Mouse (Mus musculus): ENCODE data around the gene Minpp1.
"Not testable (repeated sequence)": the region's sequence is repeated elsewhere in the genome, so short reads cannot be mapped to it uniquely, and the experiment has no call there.

Minpp1 gene

DNA sequence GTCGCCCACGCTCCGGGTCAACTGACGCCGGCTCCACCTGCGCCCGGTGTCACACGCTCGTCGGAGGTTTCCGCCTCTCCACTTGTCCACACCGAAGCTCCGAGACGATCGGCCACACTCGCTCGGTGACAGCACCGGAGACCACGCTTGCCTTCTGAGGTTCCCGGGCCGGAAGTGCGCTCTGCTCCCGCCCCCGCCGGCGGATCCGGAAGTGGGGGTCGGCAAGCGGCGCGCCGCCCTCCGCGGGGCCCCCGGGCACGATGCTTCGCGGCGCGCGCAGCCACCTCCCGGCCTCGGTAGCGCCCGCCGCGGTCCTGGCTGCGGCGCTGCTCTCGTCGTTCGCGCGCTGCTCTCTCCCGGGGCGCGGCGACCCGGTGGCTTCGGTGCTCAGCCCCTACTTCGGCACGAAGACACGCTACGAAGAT lies at the start of gene Minpp1:
Gene Minpp1, plus strand, starts transcription at position 89 of the 425 bp plus-strand sequence.
- in situ Hi-C loops (cut with MboI), result no loop called here

DNA sequence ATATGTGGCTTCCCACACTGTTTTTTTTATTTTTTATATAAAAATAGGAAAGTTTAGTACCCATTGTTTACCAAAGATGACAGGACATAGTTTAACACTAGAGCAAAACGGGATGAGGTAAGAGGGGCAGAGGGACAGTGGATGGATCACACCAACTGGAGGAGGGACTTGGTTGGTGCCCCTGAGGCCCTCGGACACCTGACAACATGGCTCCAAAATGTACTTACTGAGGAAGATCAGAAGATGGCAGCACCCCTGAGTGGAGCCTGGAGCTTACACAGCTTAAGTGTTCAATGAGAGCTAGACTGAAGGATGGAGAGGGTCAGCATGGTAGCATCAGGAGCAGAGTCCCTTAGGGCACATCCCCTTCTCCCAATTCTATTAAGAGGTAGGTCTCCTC lies 46.2 kb upstream of the Minpp1 start:
- in situ Hi-C loops (cut with MboI), result no loop called here

DNA sequence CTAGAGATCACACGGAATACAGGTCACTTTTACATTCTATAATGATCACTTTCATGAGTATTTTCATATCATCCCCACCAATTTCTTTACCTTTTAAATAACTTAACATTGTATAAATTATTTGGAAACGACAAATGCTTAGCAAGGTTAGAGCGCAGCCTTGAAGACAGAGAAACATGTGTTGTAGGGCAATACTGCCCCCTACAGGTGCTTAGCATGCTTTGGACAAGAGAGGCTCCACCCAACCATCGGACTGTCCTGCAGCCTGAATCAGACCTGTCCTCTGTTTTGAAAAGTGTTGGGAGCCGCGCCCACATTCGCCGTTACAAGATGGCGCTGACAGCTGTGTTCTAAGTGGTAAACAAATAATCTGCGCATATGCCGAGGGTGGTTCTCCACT lies 44.0 kb upstream of the Minpp1 start:
- in situ Hi-C loops (cut with MboI), result no loop called here

DNA sequence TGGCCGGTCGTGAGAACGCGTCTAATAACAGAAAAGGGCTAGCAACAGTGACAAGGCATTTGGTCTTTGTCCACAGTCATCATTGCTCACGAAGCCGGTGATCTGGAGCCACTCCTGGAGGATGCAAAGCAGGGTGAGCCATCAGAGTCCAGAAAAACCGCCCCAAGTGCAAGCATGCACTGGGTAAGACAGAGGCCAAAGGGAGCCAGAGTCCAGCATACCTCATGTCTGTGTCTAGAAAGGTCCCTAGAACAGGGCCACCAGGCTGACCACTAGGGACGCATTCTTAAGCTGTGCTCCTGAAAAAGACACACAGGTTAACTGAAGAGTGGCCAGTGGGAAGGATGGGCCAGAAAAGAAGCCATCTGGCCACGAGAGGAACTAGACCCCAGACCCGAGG lies 36.6 kb upstream of the Minpp1 start:
- in situ Hi-C loops (cut with MboI), result no loop called here

DNA sequence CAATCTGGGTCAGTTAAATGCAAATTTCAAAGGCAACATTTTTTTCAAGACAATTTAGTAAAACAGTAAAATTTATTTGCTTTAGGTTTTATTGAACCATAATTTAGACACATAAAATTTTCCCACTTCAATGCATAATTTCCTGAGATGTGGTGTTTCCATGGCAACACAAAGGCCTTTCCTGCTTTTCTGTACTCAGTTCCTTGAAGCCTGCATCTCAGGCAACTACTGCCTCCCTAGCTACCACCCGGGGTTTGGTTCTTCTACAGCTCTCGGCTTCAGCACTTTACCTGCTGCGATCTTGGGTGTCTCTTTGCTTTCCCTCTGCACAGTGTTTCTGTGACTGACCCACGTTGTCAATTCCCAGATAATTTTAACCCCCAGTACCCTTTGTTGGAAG lies 33.3 kb upstream of the Minpp1 start:
- in situ Hi-C loops (cut with MboI), result no loop called here

DNA sequence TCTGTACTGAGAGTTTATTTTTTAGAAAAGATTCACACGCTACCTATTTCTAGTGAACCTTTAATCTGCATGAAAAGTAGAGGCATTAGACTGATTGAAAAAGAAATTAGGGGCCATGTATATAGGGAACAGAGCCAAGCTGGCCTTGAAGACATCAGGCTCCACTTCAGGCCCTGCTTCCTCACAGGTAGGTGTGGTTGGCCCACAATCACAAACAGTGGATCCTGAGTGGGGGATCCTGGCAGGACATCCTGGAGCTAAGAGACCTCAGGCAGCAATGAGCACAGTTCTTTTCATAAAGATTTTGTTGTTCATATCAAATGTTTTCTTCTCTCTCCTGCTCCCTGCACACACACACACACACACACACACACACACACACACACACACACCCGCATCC lies 28.8 kb upstream of the Minpp1 start:
- in situ Hi-C loops (cut with MboI), result no loop called here

DNA sequence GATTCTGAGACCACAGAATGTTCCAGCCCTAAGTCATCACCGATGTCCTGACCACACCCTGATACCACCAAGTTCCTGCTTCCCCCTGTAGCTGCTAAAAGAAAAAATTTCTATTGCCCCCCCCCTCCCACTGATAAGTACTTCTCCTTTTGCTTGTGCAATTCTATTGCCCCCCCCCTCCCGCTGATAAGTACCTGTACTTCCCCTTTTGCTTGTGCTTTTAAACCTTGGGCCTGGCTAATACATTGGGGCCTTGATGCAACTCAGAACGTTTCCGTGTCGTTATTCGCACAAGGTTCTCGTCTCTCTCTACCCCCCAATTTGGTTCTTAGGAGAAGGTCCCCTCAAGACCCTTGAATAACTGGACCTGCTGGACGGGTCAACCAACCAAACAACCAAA lies 27.9 kb upstream of the Minpp1 start:
- in situ Hi-C loops (cut with MboI), result not testable (repeated sequence)

DNA sequence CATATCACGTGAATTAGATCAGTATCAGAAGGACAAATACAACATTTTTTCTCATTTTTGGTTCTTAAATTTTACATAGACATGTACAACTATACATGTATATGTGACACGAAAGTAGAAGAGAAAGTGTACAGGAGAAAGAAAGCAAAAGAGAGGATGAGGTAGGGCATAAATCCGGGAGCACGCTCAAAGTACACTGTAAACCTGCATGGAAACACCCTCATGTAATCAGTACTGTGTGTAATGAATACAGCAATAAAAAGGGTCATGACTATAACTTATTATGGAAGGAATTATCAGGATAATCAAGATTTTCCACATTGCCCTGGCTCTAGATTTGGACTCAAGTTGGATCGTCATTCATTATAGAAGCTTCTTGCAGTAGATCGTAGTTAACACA lies 22.5 kb upstream of the Minpp1 start:
- in situ Hi-C loops (cut with MboI), result no loop called here

DNA sequence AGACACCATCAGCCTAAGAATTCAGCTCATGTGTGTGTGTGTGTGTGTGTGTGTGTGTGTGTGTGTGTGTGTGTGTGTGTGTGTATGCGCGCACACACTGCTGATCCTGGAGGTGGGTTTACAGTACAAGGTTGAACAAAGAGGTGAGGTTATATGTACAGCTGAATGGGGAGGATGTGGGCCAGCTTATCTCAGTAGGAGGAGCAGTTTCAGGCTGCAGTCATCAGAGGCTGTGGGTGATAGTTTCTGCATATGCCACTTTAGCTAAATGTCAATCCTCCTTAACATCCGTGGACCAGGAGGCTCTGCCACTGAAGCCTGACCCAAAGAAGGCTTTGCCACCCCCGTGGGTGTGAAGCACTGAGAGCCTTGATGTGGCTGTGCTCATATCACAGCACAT lies 20.3 kb upstream of the Minpp1 start:
- in situ Hi-C loops (cut with MboI), result no loop called here

DNA sequence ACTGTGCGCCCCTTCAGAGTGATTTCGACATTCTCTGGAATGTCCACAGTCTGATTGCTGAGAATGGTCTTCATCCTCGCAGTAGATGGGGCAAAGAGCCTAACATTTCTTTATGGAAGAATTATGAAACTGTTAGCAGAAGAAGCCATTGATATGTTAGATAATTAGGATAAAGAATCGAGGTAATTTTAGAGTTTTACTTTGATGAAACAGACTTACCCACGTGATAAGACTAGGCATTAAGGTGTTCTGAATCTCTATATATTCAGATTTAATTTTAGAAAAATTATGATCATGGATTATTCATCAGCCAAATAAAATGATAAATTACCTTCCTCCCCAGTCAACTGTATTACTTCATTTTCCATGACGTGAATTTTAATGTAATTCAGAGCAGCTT lies 19.1 kb upstream of the Minpp1 start, which contains the start of gene Rpl9-ps6:
Gene Rpl9-ps6, minus strand, starts transcription at position 101 of the 400 bp plus-strand sequence.
- in situ Hi-C loops (cut with MboI), result no loop called here

DNA sequence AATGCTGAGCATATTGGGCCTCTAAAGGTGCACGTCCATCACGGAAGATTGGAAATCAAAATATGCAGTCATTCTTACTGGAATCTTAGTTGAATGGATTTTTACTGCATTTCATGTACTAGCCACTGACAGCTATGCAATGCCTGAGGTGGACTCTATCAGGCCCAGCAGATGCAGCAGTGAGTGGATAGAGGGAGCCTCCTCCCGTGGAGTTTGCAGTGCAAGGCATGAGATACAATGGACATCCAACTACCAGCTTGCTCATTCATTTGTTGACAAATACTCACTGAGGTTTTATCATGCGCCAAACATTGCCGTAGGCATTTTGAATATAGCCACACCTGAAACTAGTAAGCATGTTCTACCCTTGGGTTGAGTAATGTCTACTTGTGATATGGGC lies 18.2 kb upstream of the Minpp1 start:
- in situ Hi-C loops (cut with MboI), result no loop called here

DNA sequence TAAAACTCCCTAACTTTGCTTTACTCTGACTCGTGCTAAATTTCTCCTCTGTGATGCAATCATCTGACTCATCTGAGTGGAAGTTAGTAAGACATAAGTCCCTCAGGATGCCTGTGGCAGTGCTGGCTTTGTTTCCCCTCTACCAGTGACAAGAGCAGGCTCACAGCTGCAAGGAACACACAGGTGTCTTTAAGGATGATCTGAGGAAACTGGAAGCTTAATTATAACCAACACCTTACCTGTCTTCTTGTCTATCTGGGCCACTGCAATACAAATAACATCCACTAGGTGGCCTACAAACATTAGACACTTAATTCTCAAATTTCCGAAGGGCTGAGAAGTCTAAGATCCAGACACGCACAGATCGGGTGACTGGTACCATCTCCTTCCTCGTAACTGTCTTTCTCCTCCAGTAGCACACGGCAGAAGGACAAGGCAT lies 15.5 kb upstream of the Minpp1 start:
- in situ Hi-C loops (cut with MboI), result no loop called here

DNA sequence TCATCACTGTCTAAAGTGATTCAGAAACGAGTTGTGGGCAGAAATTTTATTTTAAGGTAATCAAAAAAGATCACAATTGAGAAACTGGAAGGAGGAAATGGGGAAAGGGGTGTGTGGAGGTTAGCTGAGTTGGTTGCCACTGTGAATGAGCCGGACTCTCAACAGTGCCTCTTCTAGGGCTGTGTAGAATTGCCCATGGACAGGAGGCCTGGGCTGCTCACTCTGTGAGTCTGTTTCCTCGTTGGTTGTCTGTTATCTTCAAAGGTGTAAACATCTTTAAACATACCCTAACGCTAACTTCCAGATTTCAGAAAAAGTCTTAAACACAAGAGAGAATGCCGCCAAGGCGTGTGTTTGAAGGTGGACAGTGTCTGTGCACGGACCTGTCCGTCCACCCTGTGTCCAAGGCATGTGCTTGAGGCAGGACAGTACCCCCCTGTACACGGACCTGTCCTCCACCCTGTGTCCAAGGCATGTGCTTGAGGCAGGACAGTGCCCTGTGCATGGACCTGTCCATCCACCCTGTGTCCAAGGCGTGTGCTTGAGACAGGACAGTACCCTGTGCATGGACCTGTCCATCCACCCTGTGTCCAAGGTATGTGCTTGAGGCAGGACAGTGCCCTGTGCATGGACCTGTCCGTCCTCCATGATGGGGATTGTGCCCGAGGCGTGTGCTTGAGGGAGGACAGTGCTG lies 14.9 kb upstream of the Minpp1 start:
- in situ Hi-C loops (cut with MboI), result no loop called here

DNA sequence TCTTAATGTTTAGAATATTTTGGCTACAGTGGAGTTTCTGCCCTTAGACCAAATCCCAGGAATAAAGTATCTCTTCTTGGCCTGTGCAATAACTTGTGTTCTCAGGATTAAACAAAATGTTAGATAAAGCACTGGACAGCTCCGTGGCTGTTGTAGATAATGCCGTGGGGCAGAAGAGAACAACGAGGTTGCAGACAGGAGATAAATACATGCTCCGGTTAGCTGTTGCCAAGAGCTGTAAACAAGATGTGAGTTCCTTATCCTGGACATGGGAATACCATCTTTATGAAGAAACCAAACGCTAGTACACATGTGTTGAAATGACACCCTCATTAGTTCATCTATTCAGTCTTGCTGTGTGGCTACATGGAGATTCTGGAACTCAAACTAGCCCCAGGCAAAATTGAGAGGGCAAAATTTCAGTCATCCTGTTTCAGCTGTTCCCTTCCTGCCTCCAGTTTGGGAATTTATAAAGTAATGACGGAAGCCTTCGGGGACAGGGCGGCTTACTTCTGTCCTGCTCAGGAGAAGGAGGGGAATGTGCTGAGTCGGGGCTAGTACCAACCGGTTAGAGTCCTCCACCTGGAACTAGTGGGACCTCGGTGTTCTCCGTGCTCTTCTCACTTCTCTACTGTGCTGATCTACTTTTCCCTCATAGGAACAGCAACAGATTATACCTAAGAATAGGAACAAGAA lies 9.4 kb upstream of the Minpp1 start:
- in situ Hi-C loops (cut with MboI), result no loop called here

DNA sequence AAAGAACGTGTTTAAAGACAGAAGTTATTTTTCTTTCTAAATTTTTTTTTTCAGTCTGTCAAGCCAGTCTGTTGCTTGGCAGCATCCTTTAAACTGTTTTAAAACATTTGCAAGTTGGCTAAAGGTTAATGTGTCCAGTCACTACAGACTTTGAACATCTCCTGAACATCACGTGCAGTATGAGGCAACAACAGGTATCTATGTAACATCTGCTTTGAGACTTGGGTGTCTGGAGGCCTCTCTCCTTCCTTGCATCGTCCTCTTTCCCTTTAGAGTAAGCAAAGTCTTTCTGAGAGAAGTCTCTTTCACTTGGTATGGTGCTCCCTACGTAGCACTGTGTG lies 8.9 kb upstream of the Minpp1 start:
- in situ Hi-C loops (cut with MboI), result no loop called here

DNA sequence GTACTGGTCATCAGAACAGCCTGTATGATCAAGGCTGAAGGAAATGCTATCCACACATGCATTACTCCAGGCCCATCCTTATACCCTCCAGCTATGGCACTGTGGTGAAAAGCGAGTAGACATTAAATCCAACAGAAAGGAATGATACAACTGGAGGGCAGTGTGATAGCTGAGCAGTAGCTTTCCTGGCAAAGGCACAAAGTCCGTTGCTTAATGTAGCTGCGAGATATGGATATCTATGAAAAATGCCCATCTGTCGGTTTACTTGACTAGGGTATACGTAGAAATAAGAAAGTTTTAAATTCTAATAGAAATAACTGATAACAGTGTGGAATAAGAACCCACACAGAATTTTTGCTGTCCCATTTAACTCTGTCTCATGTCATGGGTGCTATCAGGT lies 5.3 kb upstream of the Minpp1 start:
- in situ Hi-C loops (cut with MboI), result no loop called here

DNA sequence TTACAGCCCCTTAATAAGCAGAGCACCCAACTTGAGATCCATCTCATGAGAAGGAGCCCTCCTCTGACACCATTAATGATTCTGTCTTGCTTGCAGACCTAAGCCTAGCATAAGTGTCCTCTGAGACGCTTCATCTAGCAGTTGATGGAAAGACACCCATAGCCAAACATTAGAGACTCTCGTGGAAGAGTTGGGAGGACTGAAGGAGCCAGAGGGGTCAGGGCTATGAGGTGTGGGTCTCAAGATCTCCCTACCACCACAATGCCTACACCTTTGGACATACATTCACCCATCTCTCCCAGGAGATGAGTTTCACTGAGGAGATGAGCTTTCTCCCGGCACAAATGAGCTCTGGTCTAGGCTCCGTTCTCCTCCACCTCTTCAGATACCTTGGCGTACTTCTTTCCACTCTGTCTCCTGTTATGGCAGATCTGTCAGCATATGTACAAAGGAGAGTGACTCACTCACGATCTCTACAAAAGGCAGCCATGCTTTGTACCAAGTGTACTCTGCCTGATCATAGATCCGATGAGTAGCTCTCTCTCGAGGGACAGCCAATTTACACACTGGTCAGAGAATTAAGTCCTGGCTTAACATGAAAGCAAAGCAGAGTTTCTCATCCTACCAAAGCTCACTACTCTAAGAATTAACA lies 4.7 kb upstream of the Minpp1 start:
- in situ Hi-C loops (cut with MboI), result no loop called here

DNA sequence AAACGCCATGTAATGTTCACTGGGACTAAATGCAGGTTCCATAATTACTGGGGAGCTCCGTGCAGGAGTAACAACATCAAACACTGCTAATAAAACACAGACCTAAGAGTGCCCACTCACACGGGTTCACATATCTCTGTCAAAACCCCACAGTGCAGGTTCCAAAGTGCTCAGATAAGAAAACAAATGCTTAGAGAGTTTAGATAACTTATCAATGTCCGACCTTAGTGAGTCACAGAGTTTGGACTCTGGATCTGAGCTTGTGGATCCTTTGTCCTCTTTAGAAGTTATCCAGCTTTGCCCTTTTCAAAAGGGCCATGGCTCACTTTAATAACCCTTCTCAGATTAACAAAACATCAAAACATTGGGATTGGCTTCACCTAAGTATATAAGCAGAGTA lies 4.1 kb upstream of the Minpp1 start:
- in situ Hi-C loops (cut with MboI), result no loop called here

DNA sequence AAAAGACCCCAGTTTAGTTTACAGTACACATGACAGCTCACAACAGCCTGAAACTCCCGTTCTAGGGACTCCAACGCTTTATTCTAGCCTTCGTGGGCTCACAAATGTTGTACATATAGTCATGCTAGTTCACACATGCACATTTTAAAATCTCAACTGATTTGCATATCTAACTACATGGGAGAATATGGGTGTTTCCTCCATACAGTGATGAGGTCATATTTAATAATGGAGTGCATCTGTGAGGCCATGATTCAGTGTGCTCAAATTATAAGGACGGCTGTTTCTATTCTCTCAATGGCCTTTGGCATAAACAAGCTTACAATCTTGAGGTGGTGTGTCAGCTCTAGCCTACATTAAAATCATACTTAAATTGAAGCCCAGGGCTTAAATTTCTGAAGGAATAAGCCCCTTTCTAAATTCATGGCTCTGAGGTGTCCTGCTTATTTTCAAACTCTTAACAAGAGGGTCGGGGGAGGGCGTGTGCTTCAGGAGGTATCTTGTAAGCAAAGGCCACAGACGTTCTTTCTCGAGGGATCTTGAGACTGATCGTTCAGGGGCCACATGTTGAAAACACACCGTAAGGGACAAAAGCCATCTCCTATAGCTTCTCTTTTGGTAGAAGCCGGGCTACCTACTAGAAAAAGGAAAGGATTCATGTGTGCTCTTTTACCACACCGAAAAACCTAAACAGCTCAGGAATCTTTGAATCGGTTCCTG lies 468 bp upstream of the Minpp1 start:
- in situ Hi-C loops (cut with MboI), result no loop called here

DNA sequence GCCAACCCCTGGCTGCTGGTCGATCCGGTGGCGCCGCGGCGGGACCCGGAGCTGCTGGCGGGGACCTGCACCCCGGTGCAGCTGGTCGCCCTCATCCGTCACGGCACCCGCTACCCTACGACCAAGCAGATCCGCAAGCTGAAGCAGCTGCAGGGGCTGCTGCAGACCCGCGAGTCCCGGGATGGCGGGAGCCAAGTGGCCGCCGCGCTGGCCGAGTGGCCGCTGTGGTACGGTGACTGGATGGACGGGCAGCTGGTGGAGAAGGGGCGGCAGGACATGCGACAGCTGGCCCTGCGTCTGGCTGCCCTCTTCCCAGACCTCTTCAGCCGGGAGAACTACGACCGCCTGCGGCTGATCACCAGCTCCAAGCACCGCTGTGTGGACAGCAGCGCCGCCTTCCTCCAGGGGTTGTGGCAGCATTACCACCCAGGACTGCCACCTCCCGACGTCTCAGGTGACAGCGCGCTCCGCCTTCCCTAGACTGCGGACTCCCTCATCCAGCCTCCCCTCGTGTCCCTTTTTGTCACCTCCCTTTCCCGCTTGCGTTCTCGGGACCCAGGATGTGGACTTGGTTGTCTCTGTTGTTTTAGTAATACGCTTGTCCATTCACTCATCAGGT lies 646 bp downstream of the Minpp1 start:
- in situ Hi-C loops (cut with MboI), result not testable (repeated sequence)

DNA sequence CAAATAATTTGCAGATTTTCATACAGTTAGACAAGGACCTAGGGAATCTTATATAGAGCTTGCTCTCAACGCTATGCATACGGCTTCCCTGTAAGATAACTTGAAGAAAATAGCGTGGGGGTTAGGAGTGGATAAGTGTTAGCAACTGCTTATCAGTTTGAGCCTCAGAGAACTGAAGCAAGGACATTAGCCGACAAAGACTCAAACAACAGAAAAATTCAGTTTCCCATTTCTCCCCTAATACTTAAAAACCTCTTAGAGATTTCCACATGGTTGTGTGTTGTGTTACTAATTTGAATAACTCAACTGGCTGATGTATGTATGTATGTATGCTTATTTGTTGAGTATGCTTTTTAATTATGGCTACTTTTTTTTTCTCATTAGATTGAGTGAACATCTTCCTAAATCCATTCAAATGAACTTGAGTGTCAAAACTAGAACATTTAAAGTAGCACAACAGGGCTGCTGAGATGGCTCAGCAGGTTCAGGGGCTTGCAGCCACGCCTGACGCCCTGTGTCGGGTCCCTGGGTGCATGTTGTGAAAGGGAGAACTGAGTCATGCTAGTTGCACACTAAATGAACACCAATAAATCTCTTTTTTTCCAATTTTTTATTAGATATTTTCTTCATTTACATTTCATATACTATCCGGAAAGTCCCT lies 2.2 kb downstream of the Minpp1 start:
- in situ Hi-C loops (cut with MboI), result no loop called here
